Mouse (Mus musculus) lung, postnatal 0 days (tissue): ENCODE results near the gene Bcar3.

ENCODE experiments used
- CTCF ChIP-seq: IDR thresholded peaks from 2 replicates; pipeline ENCODE4 v1.5.1; 2016; ENCODE audit warnings: antibody characterized with exemption, mild to moderate bottlenecking
- EP300 ChIP-seq: IDR thresholded peaks from 2 replicates; pipeline ENCODE4 v1.6.1; 2016; ENCODE audit warnings: antibody characterized with exemption, mild to moderate bottlenecking, control low read depth

- TF ChIP-seq CTCF (no peak), EP300 (no peak)
Measured at GRCm38 (mm10) chr3:122497871-122498270, 203.9 kb downstream of the Bcar3 start.
